Mouse (Mus musculus): ENCODE data around the gene Col28a1.

- no peak for TF ChIP-seq CTCF (IDR thresholded peaks at IDR 0.05)
- no peak for TF ChIP-seq POLR2A (IDR thresholded peaks at IDR 0.05; ENCODE audit: insufficient read depth, low read depth, low read length)
These were observed 86.3 kb downstream of the Col28a1 start for GRCm38 (mm10) chr6:8105870-8106706.

Data from heart, adult 2 months (tissue).